Mouse (Mus musculus) CH12.LX (cell line): ENCODE results near the gene Akr1b3. TPM values are rescaled to one million over a fixed set of nuclear protein-coding genes. Genes with fewer than 3 reads are reported as not detected.

Experiments used
- DNase-seq: peaks from one replicate; pipeline ENCODE4 v3.0.0-alpha.2; 2013; ENCODE audit errors: extremely low read depth
- H3K27ac ChIP-seq: 2 replicates; pipeline ENCODE4 v1.5.1; 2012; ENCODE audit warnings: low read depth, mild to moderate bottlenecking, control low read depth, moderate library complexity; ENCODE audit not compliant: insufficient read depth
- H3K27me3 ChIP-seq: replicated peaks from 2 replicates; pipeline ENCODE3; 2012; ENCODE audit warnings: inconsistent platforms
- H3K36me3 ChIP-seq, 2 experiments: replicated peaks in 1 of 2; 2 replicates each; pipeline versions ENCODE3 to v1.6.1; 2012; ENCODE audit warnings: inconsistent platforms in 1 of 2, low read length in 1 of 2, mild to moderate bottlenecking in 1 of 2, mixed read lengths in 1 of 2, moderate library complexity in 1 of 2; ENCODE audit not compliant: control insufficient read depth in 1 of 2, insufficient read depth in 1 of 2
- H3K4me1 ChIP-seq, 2 experiments: 2 replicates each; pipeline ENCODE4 v1.6.1; 2012; ENCODE audit warnings: inconsistent platforms in 1 of 2, moderate library complexity in 1 of 2; ENCODE audit not compliant: insufficient read depth in 2 of 2, control insufficient read depth in 1 of 2
- H3K4me2 ChIP-seq: 2 replicates; pipeline ENCODE4 v1.6.1; 2012; ENCODE audit warnings: low read depth, mild to moderate bottlenecking, control low read depth; ENCODE audit not compliant: poor library complexity, insufficient read depth, severe bottlenecking
- H3K4me3 ChIP-seq, 3 experiments: fragments of 150-350 bp in 1 of 3; sonication (generic) in 1 of 3; replicated peaks in 1 of 3; 2 replicates each; pipeline versions ENCODE3 to v1.5.1; 2011 to 2012; ENCODE audit warnings: low read depth in 2 of 3, low read length in 2 of 3, mild to moderate bottlenecking in 2 of 3, moderate library complexity in 2 of 3, control low read depth in 1 of 3, improper control_type of control experiment in 1 of 3, inconsistent platforms in 1 of 3, mixed read lengths in 1 of 3; ENCODE audit not compliant: poor library complexity in 1 of 3
- H3K79me2 ChIP-seq: replicated peaks from 2 replicates; pipeline ENCODE4 v1.6.1; 2012; ENCODE audit warnings: mild to moderate bottlenecking, moderate library complexity; ENCODE audit not compliant: control insufficient read depth, poor library complexity, insufficient read depth, severe bottlenecking; ENCODE audit errors: extremely low read depth
- H3K9ac ChIP-seq: 2 replicates; pipeline ENCODE4 v1.6.1; 2012; ENCODE audit warnings: low read depth, mild to moderate bottlenecking, control low read depth, moderate library complexity; ENCODE audit not compliant: insufficient read depth
- H3K9me3 ChIP-seq: replicated peaks from 2 replicates; pipeline ENCODE3; 2012; ENCODE audit warnings: low read length, inconsistent platforms, mixed read lengths
- BHLHE40 ChIP-seq: IDR thresholded peaks from 2 replicates; pipeline ENCODE4 v1.6.1; 2011; ENCODE audit warnings: mild to moderate bottlenecking, low read depth, low read length, improper control_type of control experiment
- HCFC1 ChIP-seq: IDR thresholded peaks from 2 replicates; pipeline ENCODE4 v1.6.1; 2012; ENCODE audit warnings: low read depth, mild to moderate bottlenecking, inconsistent platforms, low read length, improper control_type of control experiment
- IRF4 ChIP-seq: IDR thresholded peaks from 2 replicates; pipeline ENCODE4 v1.6.1; 2014; ENCODE audit warnings: low read depth, mild to moderate bottlenecking, inconsistent platforms, low read length, improper control_type of control experiment
- JUN ChIP-seq: IDR thresholded peaks from 2 replicates; pipeline ENCODE4 v1.6.1; 2011; ENCODE audit warnings: low read depth, mild to moderate bottlenecking, low read length, improper control_type of control experiment, moderate library complexity; ENCODE audit not compliant: insufficient read depth
- MAZ ChIP-seq: IDR thresholded peaks from 2 replicates; pipeline ENCODE4 v1.6.1; 2012; ENCODE audit warnings: low read depth, mild to moderate bottlenecking, inconsistent platforms, low read length, improper control_type of control experiment, moderate library complexity
- MXI1 ChIP-seq: IDR thresholded peaks from 2 replicates; pipeline ENCODE4 v1.6.1; 2011; ENCODE audit warnings: mild to moderate bottlenecking, low read depth, low read length, improper control_type of control experiment
- NRF1 ChIP-seq: IDR thresholded peaks from 2 replicates; pipeline ENCODE4 v1.6.1; 2014; ENCODE audit warnings: low read depth, mild to moderate bottlenecking, inconsistent platforms, low read length, improper control_type of control experiment, moderate library complexity
- PAX5 ChIP-seq: IDR thresholded peaks from 2 replicates; pipeline ENCODE4 v1.6.1; 2012; ENCODE audit warnings: low read length, inconsistent platforms, mixed read lengths
- POLR2A ChIP-seq: IDR thresholded peaks from 2 replicates; pipeline ENCODE4 v1.6.1; 2011; ENCODE audit warnings: low read depth, mild to moderate bottlenecking, improper control_type of control experiment, low read length
- POLR2AphosphoS2 ChIP-seq: IDR thresholded peaks from 2 replicates; pipeline ENCODE4 v1.6.1; 2011; ENCODE audit warnings: low read depth, low read length, improper control_type of control experiment
- RCOR1 ChIP-seq: conservative IDR thresholded peaks from 2 replicates; pipeline ENCODE4 v1.6.1; 2012; ENCODE audit warnings: low read depth, mild to moderate bottlenecking, inconsistent platforms, low read length, improper control_type of control experiment
- SMC3 ChIP-seq: IDR thresholded peaks from 2 replicates; pipeline ENCODE4 v1.6.1; 2011; ENCODE audit warnings: low read depth, low read length, improper control_type of control experiment
- UBTF ChIP-seq: IDR thresholded peaks from 2 replicates; pipeline ENCODE4 v1.6.1; 2012; ENCODE audit warnings: low read depth, mild to moderate bottlenecking, inconsistent platforms, low read length, improper control_type of control experiment, moderate library complexity
- ZC3H11A ChIP-seq: IDR thresholded peaks from 2 replicates; pipeline ENCODE4 v1.6.1; 2012; ENCODE audit warnings: low read depth, mild to moderate bottlenecking, inconsistent platforms, low read length, improper control_type of control experiment
- ZMIZ1 ChIP-seq: IDR thresholded peaks from 2 replicates; pipeline ENCODE4 v1.6.1; 2012; ENCODE audit warnings: low read depth, mild to moderate bottlenecking, inconsistent platforms, low read length, improper control_type of control experiment
- dilution Hi-C: fragments of 300-500 bp; cut with MboI; formaldehyde crosslinking; loops from 2 replicates; pipeline ENCODE4 v1.14.3; 2020; ENCODE audit warnings: low sequenced_read_pairs; ENCODE audit not compliant: extremely low pct_unique_long_range_greater_than_20kb, extremely low pct_ligation_motif_present
- in situ Hi-C: fragments of 300-500 bp; cut with MboI; formaldehyde crosslinking; loops from 3 replicates; pipeline ENCODE4 v1.14.3; 2019; ENCODE audit warnings: low sequenced_read_pairs, low pct_ligation_motif_present, low pct_unique_long_range_greater_than_20kb, mixed read lengths
- polyA plus RNA-seq: library from polyadenylated mRNA; unstranded; fragments of >175 nt; gene quantifications from 2 replicates; pipeline ENCODE4 v1.2.1, GENCODE M21; 2012; ENCODE audit warnings: low read depth; ENCODE audit not compliant: insufficient read length
- total RNA-seq, 2 experiments: library from RNA; depleted of rRNA; stranded (reverse); fragments of 300-350 nt in 1 of 2; fragments of >200 nt in 1 of 2; gene quantifications; 2 replicates each; pipeline ENCODE4 v1.2.3; 2012 to 2014

Gene Akr1b3
- total and polyA plus RNA-seq, 3 experiments: 257 to 359 (median 313) TPM

DNA sequence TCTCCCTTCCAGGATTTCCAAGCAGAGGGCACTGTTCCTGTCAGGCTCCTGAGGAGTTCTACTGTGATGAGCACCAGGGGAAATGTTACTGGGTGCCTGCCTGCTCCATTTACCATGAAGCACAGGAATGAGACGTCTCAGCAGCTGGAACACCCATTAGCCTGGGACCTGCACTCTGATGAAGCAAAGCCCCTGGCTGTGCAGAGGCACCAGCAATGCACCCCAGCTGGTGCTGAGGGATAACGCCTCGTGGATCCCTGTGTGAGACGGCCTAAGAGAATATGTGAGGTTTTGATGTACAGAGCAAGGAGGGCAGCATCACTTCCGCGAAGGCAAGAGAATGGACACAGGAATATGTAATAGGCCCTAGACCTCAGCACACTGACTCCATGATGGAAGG is 10.5 kb downstream of the Akr1b3 start:
- TF ChIP-seq ZMIZ1: no peak
- TF ChIP-seq NRF1: no peak
- TF ChIP-seq POLR2A: no peak
- no peak for TF ChIP-seq JUN
- no peak for TF ChIP-seq IRF4
- no peak for TF ChIP-seq UBTF
- no peak for TF ChIP-seq HCFC1
- no peak for TF ChIP-seq MAZ
- TF ChIP-seq, all 38 proteins: peak for 0
- Histone ChIP-seq H3K9me3 (no peaks in the 10 kb centered on the region), H3K36me3 (peaks cover 74 to 93% of the 10 kb centered on the region in 2 experiments), H3K27me3 (no peaks in the 10 kb centered on the region), H3K79me2 (no peaks in the 10 kb centered on the region), H3K4me3 (no peak overlapping the region), H3K27ac (no peak overlapping the region), H3K9ac (no peak overlapping the region), H3K4me2 (no peak overlapping the region), H3K4me1 (no peaks in the 10 kb centered on the region)
- in situ Hi-C loops: no loop called here
- dilution Hi-C loops: no loop called here
- DNase-seq: no peak

DNA sequence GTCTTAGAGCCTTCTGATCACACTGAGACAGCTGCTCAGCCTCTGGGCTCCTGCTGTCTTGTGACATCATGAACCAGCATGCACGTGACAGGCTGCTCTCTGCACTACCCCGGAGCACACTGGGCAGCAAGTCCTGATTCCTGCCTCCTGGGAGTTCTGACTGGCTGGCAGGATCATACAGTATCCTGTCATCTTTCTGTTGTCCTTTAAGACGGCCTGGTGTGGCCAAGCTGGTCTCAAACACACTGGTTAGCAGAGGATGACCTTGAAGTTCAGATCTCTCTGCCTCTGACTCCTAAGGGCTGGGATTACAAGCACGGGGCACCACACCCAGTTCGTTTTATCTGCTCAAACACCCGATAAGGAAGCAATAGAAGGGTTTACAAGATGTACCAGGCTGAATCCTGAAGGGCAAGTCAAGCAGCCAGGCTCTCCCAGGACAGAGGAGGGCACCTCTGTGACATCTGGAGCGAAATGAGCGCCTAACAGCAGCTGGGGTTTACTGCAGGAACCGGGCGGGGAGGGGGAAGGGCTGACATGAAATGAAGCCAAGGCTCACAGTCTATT is 12.5 kb downstream of the Akr1b3 start:
- in situ Hi-C loops: no loop called here

DNA sequence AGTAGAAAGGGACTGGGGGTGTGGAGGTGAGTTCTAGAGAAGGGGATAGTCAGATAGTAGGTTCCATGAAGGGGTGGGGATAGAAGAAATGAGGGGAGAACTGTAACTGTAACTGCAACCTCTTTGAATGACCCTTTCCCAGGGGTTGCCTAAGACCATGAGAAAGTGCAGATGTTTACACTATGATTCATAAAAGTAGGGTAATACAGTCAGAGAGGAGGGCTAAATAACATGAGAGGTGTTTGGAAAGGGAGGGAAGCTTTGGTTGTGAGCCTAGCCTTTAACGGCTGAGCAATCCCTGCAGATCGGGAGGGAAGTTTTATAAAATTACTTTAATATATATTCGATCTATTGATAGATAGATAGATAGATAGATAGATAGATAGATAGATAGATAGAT is 20.2 kb downstream of the Akr1b3 start:
- Histone ChIP-seq H3K4me3 (no peak overlapping the region), H3K4me1 (peaks cover 10 to 15% of the 10 kb centered on the region in 2 experiments), H3K4me2 (no peak overlapping the region), H3K27ac (no peak overlapping the region), H3K9me3 (no peaks in the 10 kb centered on the region), H3K9ac (no peak overlapping the region), H3K79me2 (no peaks in the 10 kb centered on the region)
- dilution Hi-C loops: no loop called here
- no peak for DNase-seq
- no peak for TF ChIP-seq ZC3H11A
- no peak for TF ChIP-seq SMC3
- no peak for TF ChIP-seq BHLHE40
- no peak for TF ChIP-seq POLR2AphosphoS2
- TF ChIP-seq RCOR1: no peak
- TF ChIP-seq, all 38 proteins: peak for 0
- Histone ChIP-seq H3K27me3 (no peaks in the 10 kb centered on the region), H3K36me3 (peaks cover 0 to 6% of the 10 kb centered on the region in 2 experiments)
- in situ Hi-C loops: loop anchor here (10.0 to 25.0 kb wide), 3 partner anchors 48 to 1960 kb away; partner anchors contain the start of gene Stra8

More for the DNA sequence above, 12.5 kb downstream of the Akr1b3 start:
- Histone ChIP-seq H3K36me3 (peaks cover 55 to 79% of the 10 kb centered on the region in 2 experiments), H3K4me2 (no peak overlapping the region), H3K4me3 (no peak overlapping the region), H3K9me3 (no peaks in the 10 kb centered on the region), H3K79me2 (no peaks in the 10 kb centered on the region), H3K9ac (no peak overlapping the region), H3K27ac (no peak overlapping the region), H3K4me1 (no peaks in the 10 kb centered on the region), H3K27me3 (no peaks in the 10 kb centered on the region)
- dilution Hi-C loops: no loop called here
- TF ChIP-seq ZMIZ1: no peak
- TF ChIP-seq UBTF: no peak
- no peak for TF ChIP-seq MXI1
- no peak for TF ChIP-seq PAX5
- no peak for TF ChIP-seq IRF4
- no peak for DNase-seq
